Mouse (Mus musculus): ENCODE data around the gene Map1b. TPM values are rescaled to one million over a fixed set of nuclear protein-coding genes. Genes with fewer than 3 reads are reported as not detected.

Map1b gene
- polyA plus RNA-seq, 1 experiment from 2014 or later: 23.4 TPM

GRCm38 (mm10) chr13:99496106-99496505, 20.2 kb downstream of the Map1b start:
- Histone ChIP-seq H3K4me1 (replicated peaks; ENCODE audit: insufficient read depth, low read length) (no peaks in the 10 kb centered on the region), H3K4me3 (replicated peaks; ENCODE audit: low read depth, low read length) (no peak overlapping the region), H3K27me3 (ENCODE audit: insufficient read depth, low read length) (no peaks in the 10 kb centered on the region), H3K36me3 (ENCODE audit: insufficient read depth, low read length) (no peaks in the 10 kb centered on the region), H3K9me3 (replicated peaks; ENCODE audit: low read length) (no peaks in the 10 kb centered on the region), H3K9ac (ENCODE audit: low read depth, low read length) (no peak overlapping the region), H3K27ac (no peak overlapping the region), H3K4me2 (ENCODE audit: low read length) (no peak overlapping the region)
- TF ChIP-seq CTCF (IDR thresholded peaks at IDR 0.05; ENCODE audit: low read depth): peak; percentile 45
- ATAC-seq (replicated peaks; ENCODE audit: low FRiP score, low read depth) (no peak), DNase-seq (ENCODE audit: low spot score) (no peak)
- WGBS: 91% methylated on average over 7 of the region's 7 CpGs

- Histone ChIP-seq H3K27me3 (ENCODE audit: insufficient read depth, low read length) (no peaks in the 10 kb centered on the region), H3K36me3 (ENCODE audit: insufficient read depth, low read length) (no peaks in the 10 kb centered on the region), H3K9ac (ENCODE audit: low read depth, low read length) (no peak overlapping the region), H3K4me3 (replicated peaks; ENCODE audit: low read depth, low read length) (no peak overlapping the region), H3K27ac (no peak overlapping the region), H3K9me3 (replicated peaks; ENCODE audit: low read length) (no peaks in the 10 kb centered on the region), H3K4me2 (ENCODE audit: low read length) (no peak overlapping the region), H3K4me1 (replicated peaks; ENCODE audit: insufficient read depth, low read length) (no peaks in the 10 kb centered on the region)
- TF ChIP-seq CTCF (IDR thresholded peaks at IDR 0.05; ENCODE audit: low read depth): no peak
- DNase-seq (ENCODE audit: low spot score): no peak
- 65% methylated on average over 10 of the region's 10 CpGs for WGBS
- ATAC-seq (replicated peaks; ENCODE audit: low FRiP score, low read depth): no peak
These were observed 21.9 kb downstream of the Map1b start for GRCm38 (mm10) chr13:99494416-99494815.

GRCm38 (mm10) chr13:99493304-99493904, 22.9 kb downstream of the Map1b start:
- no peak overlapping the region for H3K4me2 ChIP-seq (ENCODE audit: low read length)
- H3K27ac ChIP-seq: no peak overlapping the region
- no peaks in the 10 kb centered on the region for H3K9me3 ChIP-seq (replicated peaks; ENCODE audit: low read length)
- H3K4me1 ChIP-seq (replicated peaks; ENCODE audit: insufficient read depth, low read length): no peaks in the 10 kb centered on the region
- ATAC-seq (replicated peaks; ENCODE audit: low FRiP score, low read depth) (no peak), DNase-seq (ENCODE audit: low spot score) (no peak)
- H3K27me3 ChIP-seq (ENCODE audit: insufficient read depth, low read length): no peaks in the 10 kb centered on the region
- H3K36me3 ChIP-seq (ENCODE audit: insufficient read depth, low read length): no peaks in the 10 kb centered on the region
- TF ChIP-seq CTCF (IDR thresholded peaks at IDR 0.05; ENCODE audit: low read depth): no peak
- H3K9ac ChIP-seq (ENCODE audit: low read depth, low read length): no peak overlapping the region
- H3K4me3 ChIP-seq (replicated peaks; ENCODE audit: low read depth, low read length): no peak overlapping the region
- WGBS: 73% methylated on average over 5 of the region's 5 CpGs

- DNase-seq (ENCODE audit: low spot score) (no peak), ATAC-seq (replicated peaks; ENCODE audit: low FRiP score, low read depth) (no peak)
- TF ChIP-seq CTCF (IDR thresholded peaks at IDR 0.05; ENCODE audit: low read depth): no peak
- H3K4me2 ChIP-seq (ENCODE audit: low read length): no peak overlapping the region
- H3K4me1 ChIP-seq (replicated peaks; ENCODE audit: insufficient read depth, low read length): no peaks in the 10 kb centered on the region
- no peak overlapping the region for H3K9ac ChIP-seq (ENCODE audit: low read depth, low read length)
- H3K9me3 ChIP-seq (replicated peaks; ENCODE audit: low read length): no peaks in the 10 kb centered on the region
- H3K27ac ChIP-seq: no peak overlapping the region
- H3K4me3 ChIP-seq (replicated peaks; ENCODE audit: low read depth, low read length): no peak overlapping the region
- no peaks in the 10 kb centered on the region for H3K27me3 ChIP-seq (ENCODE audit: insufficient read depth, low read length)
- H3K36me3 ChIP-seq (ENCODE audit: insufficient read depth, low read length): no peaks in the 10 kb centered on the region
- 73% methylated on average over 7 of the region's 7 CpGs for WGBS
These were observed 23.6 kb downstream of the Map1b start for GRCm38 (mm10) chr13:99492619-99493303.

GRCm38 (mm10) chr13:99489998-99490397, 26.3 kb downstream of the Map1b start:
- 96% methylated on average over 4 of the region's 4 CpGs for WGBS
- Histone ChIP-seq H3K27me3 (ENCODE audit: insufficient read depth, low read length) (no peaks in the 10 kb centered on the region), H3K4me3 (replicated peaks; ENCODE audit: low read depth, low read length) (no peak overlapping the region), H3K9me3 (replicated peaks; ENCODE audit: low read length) (no peaks in the 10 kb centered on the region), H3K4me2 (ENCODE audit: low read length) (no peak overlapping the region), H3K4me1 (replicated peaks; ENCODE audit: insufficient read depth, low read length) (no peaks in the 10 kb centered on the region), H3K27ac (no peak overlapping the region), H3K9ac (ENCODE audit: low read depth, low read length) (no peak overlapping the region), H3K36me3 (ENCODE audit: insufficient read depth, low read length) (no peaks in the 10 kb centered on the region)
- no peak for TF ChIP-seq CTCF (IDR thresholded peaks at IDR 0.05; ENCODE audit: low read depth)
- ATAC-seq (replicated peaks; ENCODE audit: low FRiP score, low read depth): no peak
- no peak for DNase-seq (ENCODE audit: low spot score)

GRCm38 (mm10) chr13:99489175-99489574, 27.2 kb downstream of the Map1b start:
- TF ChIP-seq CTCF (IDR thresholded peaks at IDR 0.05; ENCODE audit: low read depth): no peak
- H3K27me3 ChIP-seq (ENCODE audit: insufficient read depth, low read length): no peaks in the 10 kb centered on the region
- H3K9me3 ChIP-seq (replicated peaks; ENCODE audit: low read length): no peaks in the 10 kb centered on the region
- H3K9ac ChIP-seq (ENCODE audit: low read depth, low read length): no peak overlapping the region
- DNase-seq (ENCODE audit: low spot score): no peak
- H3K4me2 ChIP-seq (ENCODE audit: low read length): no peak overlapping the region
- no peak for ATAC-seq (replicated peaks; ENCODE audit: low FRiP score, low read depth)
- WGBS: 93% methylated on average over 5 of the region's 5 CpGs
- no peak overlapping the region for H3K4me3 ChIP-seq (replicated peaks; ENCODE audit: low read depth, low read length)
- H3K36me3 ChIP-seq (ENCODE audit: insufficient read depth, low read length): no peaks in the 10 kb centered on the region
- H3K27ac ChIP-seq: no peak overlapping the region
- H3K4me1 ChIP-seq (replicated peaks; ENCODE audit: insufficient read depth, low read length): no peaks in the 10 kb centered on the region
